Mouse (Mus musculus): ENCODE data around the gene Akr1b3.

Akr1b3 gene

GRCm38 (mm10) chr6:34270717-34271116, 46.6 kb downstream of the Akr1b3 start:
- ATAC-seq (ENCODE audit: low TSS enrichment), result peak; percentile 71

- no peak for ATAC-seq (ENCODE audit: low TSS enrichment)
These were observed 58.7 kb downstream of the Akr1b3 start for GRCm38 (mm10) chr6:34258546-34258945.

All from frontal cortex, adult (tissue).